Mouse (Mus musculus) lung, embryonic 14.5 days (tissue): Measurements from ENCODE around the gene Gm27027. TPM values are rescaled to one million over a fixed set of nuclear protein-coding genes. Genes with fewer than 3 reads are reported as not detected.

Experiments
- ATAC-seq: fragments of 200-750 bp; cut with Nextera tagmentation; 2 replicates; pipeline ENCODE4 v1.8.0; 2017; ENCODE audit warnings: mild to moderate bottlenecking, moderate TSS enrichment, moderate library complexity; ENCODE audit not compliant: insufficient read depth
- DNase-seq: peaks from one replicate; pipeline ENCODE4 v3.0.0-alpha.2; 2015
- H3K27ac ChIP-seq: fragments of 300-500 bp; sonication (generic); 2 replicates; pipeline ENCODE4 v1.5.1; 2014; ENCODE audit warnings: low read depth, mild to moderate bottlenecking, moderate library complexity
- H3K27me3 ChIP-seq: fragments of 300-500 bp; sonication (generic); 2 replicates; pipeline ENCODE4 v1.6.1; 2014; ENCODE audit warnings: low read length, control low read depth; ENCODE audit not compliant: insufficient read depth
- H3K36me3 ChIP-seq: fragments of 300-500 bp; sonication (generic); 2 replicates; pipeline ENCODE4 v1.6.1; 2014; ENCODE audit warnings: control low read depth; ENCODE audit not compliant: insufficient read depth
- H3K4me1 ChIP-seq: fragments of 300-500 bp; sonication (generic); 2 replicates; pipeline ENCODE4 v1.6.1; 2014; ENCODE audit warnings: antibody characterized with exemption, control low read depth; ENCODE audit not compliant: insufficient read depth
- H3K4me2 ChIP-seq: fragments of 300-500 bp; sonication (generic); 2 replicates; pipeline ENCODE4 v1.6.1; 2014; ENCODE audit warnings: mild to moderate bottlenecking
- H3K4me3 ChIP-seq: fragments of 300-500 bp; sonication (generic); 2 replicates; pipeline ENCODE4 v1.5.1; 2014; ENCODE audit warnings: low read depth, low read length
- H3K9ac ChIP-seq: fragments of 300-500 bp; sonication (generic); 2 replicates; pipeline ENCODE4 v1.6.1; 2014
- H3K9me3 ChIP-seq: fragments of 300-500 bp; sonication (generic); 2 replicates; pipeline ENCODE4 v1.6.1; 2016; ENCODE audit warnings: low read depth, low read length, control low read depth
- CTCF ChIP-seq: IDR thresholded peaks from 2 replicates; pipeline ENCODE4 v1.5.1; 2016; ENCODE audit warnings: antibody characterized with exemption, low read depth
- WGBS: fragments of 180-500 bp; shearing (Covaris S2); extraction: QIAGEN DNeasy Blood & Tissue Kit; methylation state at CpG from one replicate; pipeline ENCODE4 v1.1.7; 2014; 5-methylcytosine and 5-hydroxymethylcytosine counted together
- polyA plus RNA-seq: library from polyadenylated mRNA; unstranded; fragments of >200 nt; fragmentation: Nextera tagmentation; extraction: Ambion mirVana; gene quantifications from 2 replicates; pipeline ENCODE4 v1.2.1, GENCODE M21; 2014

Gene Gm27027
- polyA plus RNA-seq, 1 experiment from 2014 or later, result not detected

GRCm38 (mm10) chr2:94001411-94001810, 5.3 kb upstream of the Gm27027 start:
- H3K9me3 ChIP-seq, result no peaks in the 10 kb centered on the region
- peak; percentile 21 for DNase-seq
- no peaks in the 10 kb centered on the region for H3K4me1 ChIP-seq
- no peak overlapping the region for H3K4me2 ChIP-seq
- TF ChIP-seq CTCF, result no peak
- no peaks in the 10 kb centered on the region for H3K27me3 ChIP-seq
- no peak overlapping the region for H3K4me3 ChIP-seq
- ATAC-seq, result no peak
- peaks cover 75% of the 10 kb centered on the region for H3K36me3 ChIP-seq
- 79% methylated on average over 6 of the region's 6 CpGs for WGBS
- no peak overlapping the region for H3K27ac ChIP-seq
- H3K9ac ChIP-seq, result no peak overlapping the region

GRCm38 (mm10) chr2:93992810-93993209, 3.3 kb downstream of the Gm27027 start:
- WGBS, result 58% methylated on average over 3 of the region's 3 CpGs
- Histone ChIP-seq H3K4me1 (no peaks in the 10 kb centered on the region), H3K36me3 (peaks cover 90% of the 10 kb centered on the region), H3K27ac (no peak overlapping the region), H3K4me3 (no peak overlapping the region), H3K4me2 (no peak overlapping the region), H3K9me3 (no peaks in the 10 kb centered on the region), H3K9ac (no peak overlapping the region), H3K27me3 (no peaks in the 10 kb centered on the region)
- DNase-seq (no peak), ATAC-seq (no peak)
- no peak for TF ChIP-seq CTCF

- Histone ChIP-seq H3K4me2 (no peak overlapping the region), H3K4me3 (no peak overlapping the region), H3K4me1 (no peaks in the 10 kb centered on the region), H3K36me3 (peaks cover 86% of the 10 kb centered on the region), H3K27ac (no peak overlapping the region), H3K27me3 (no peaks in the 10 kb centered on the region), H3K9me3 (no peaks in the 10 kb centered on the region), H3K9ac (no peak overlapping the region)
- ATAC-seq (no peak), DNase-seq (peak; percentile 62)
- no peak for TF ChIP-seq CTCF
- 61% methylated on average over 5 of the region's 5 CpGs for WGBS
Observed at GRCm38 (mm10) chr2:93992259-93992658, 3.9 kb downstream of the Gm27027 start.

- Histone ChIP-seq H3K4me2 (no peak overlapping the region), H3K4me3 (no peak overlapping the region), H3K9me3 (no peaks in the 10 kb centered on the region), H3K9ac (no peak overlapping the region), H3K4me1 (no peaks in the 10 kb centered on the region), H3K27me3 (no peaks in the 10 kb centered on the region), H3K27ac (no peak overlapping the region), H3K36me3 (peaks cover 83% of the 10 kb centered on the region)
- DNase-seq, result peak; percentile 5
- 56% methylated on average over 3 of the region's 3 CpGs for WGBS
- TF ChIP-seq CTCF, result no peak
- ATAC-seq, result no peak
Observed at GRCm38 (mm10) chr2:93991336-93991735, 4.8 kb downstream of the Gm27027 start.

- WGBS, result 91% methylated on average over 2 of the region's 2 CpGs
- no peak for DNase-seq
- no peak for TF ChIP-seq CTCF
- Histone ChIP-seq H3K36me3 (peaks cover 67% of the 10 kb centered on the region), H3K9ac (no peak overlapping the region), H3K27ac (no peak overlapping the region), H3K4me1 (no peaks in the 10 kb centered on the region), H3K9me3 (no peaks in the 10 kb centered on the region), H3K4me2 (no peak overlapping the region), H3K27me3 (no peaks in the 10 kb centered on the region), H3K4me3 (no peak overlapping the region)
- ATAC-seq, result no peak
Observed at GRCm38 (mm10) chr2:93988440-93988839, 7.7 kb downstream of the Gm27027 start.

- DNase-seq, result peak; percentile 73
- no peaks in the 10 kb centered on the region for H3K9me3 ChIP-seq
- no peaks in the 10 kb centered on the region for H3K27me3 ChIP-seq
- H3K4me2 ChIP-seq, result no peak overlapping the region
- H3K4me3 ChIP-seq, result no peak overlapping the region
- H3K4me1 ChIP-seq, result 0 out of 2 replicates have a peak, but pooled peaks cover 4% of the 10 kb centered on the region
- peak; percentile 64 for ATAC-seq
- H3K27ac ChIP-seq, result peak overlapping the region; percentile 85; the same call in 1 of the 2 replicates
- H3K9ac ChIP-seq, result no peak overlapping the region
- 43% methylated on average over 4 of the region's 4 CpGs for WGBS
- H3K36me3 ChIP-seq, result peaks cover 60% of the 10 kb centered on the region
- TF ChIP-seq CTCF, result no peak
Observed at GRCm38 (mm10) chr2:93982457-93983235, 13.5 kb downstream of the Gm27027 start.

- H3K4me1 ChIP-seq, result 0 out of 2 replicates have a peak, but pooled peaks cover 12% of the 10 kb centered on the region
- DNase-seq, result peak; percentile 59
Observed at GRCm38 (mm10) chr2:93979249-93980120, 16.7 kb downstream of the Gm27027 start.

More at GRCm38 (mm10) chr2:93979249-93980120, 16.7 kb downstream of the Gm27027 start:
- Histone ChIP-seq H3K9me3 (no peaks in the 10 kb centered on the region), H3K36me3 (peaks cover 46% of the 10 kb centered on the region), H3K4me3 (no peak overlapping the region), H3K4me2 (no peak overlapping the region), H3K9ac (no peak overlapping the region), H3K27ac (no peak overlapping the region), H3K27me3 (no peaks in the 10 kb centered on the region)
- 69% methylated on average over 7 of the region's 7 CpGs for WGBS
- ATAC-seq, result no peak
- no peak for TF ChIP-seq CTCF
